Mouse (Mus musculus): ENCODE data around the gene Otud5. TPM values are rescaled to one million over a fixed set of nuclear protein-coding genes. Genes with fewer than 3 reads are reported as not detected.
"Not testable (repeated sequence)": the region's sequence is repeated elsewhere in the genome, so short reads cannot be mapped to it uniquely, and the experiment has no call there.

Otud5 gene
- 36.3 TPM for polyA plus RNA-seq (2012; fragmentation: generic; extraction: Trizol)

DNA sequence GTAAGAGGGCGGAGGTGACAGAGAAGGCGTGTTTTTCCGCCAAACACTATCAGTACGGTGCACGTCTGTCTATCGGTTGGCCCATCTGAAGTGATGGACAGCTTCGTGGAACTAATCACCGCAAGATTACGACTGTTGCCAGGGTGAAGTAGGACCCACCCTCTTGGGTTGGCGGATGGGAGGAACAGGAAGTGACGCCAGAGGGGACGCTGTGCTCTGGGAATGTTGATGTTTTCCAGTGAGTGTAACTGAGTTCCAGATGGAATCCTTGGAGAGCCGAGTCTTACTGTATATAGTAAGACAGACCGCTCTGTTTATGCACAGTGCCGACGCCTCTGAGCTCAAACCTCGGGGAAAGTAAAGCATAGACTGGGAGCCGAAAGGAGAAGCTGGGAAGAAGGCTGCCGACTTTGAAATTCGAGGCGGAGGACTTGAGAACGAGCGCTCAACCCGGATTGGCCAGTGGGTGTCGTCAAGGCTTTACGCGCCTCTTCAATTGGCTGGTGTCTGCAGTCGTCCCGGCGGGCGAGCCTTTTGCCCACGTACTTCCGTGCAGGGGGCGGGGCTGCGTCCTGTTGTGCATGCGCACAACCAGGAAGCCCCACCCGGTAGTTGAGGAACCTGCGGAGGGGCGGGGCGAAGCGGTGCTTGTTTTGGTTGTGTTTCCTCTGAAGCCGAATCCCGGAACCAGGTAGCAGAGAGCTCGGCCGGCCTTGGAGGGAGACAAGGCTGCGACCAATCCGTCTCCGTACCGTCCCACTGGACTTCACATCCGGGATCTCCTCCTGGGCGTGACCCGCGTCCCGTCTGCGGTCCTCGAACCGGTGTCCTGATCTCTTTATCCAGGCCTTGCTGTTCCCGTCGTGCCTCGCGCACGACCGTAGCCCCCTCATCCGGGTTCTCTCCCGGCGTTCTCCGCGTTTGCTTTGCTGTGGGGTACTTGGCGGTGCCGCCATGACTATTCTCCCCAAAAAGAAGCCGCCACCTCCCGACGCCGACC, at the start of gene Otud5:
Gene Otud5 (plus strand): TSS at position 202 of the 1,000 bp plus-strand sequence.
- H3K4me3 ChIP-seq: peak within 1 kb of the TSS; percentile 49
- H3ac ChIP-seq (ENCODE audit: control insufficient read depth, insufficient read length): peak within 1 kb of the TSS; percentile 84
- H3K79me2 ChIP-seq (ENCODE audit: control insufficient read depth, insufficient read depth): peaks cover 40% of the 10 kb centered on the region
- H3K27me3 ChIP-seq (ENCODE audit: control insufficient read depth, insufficient read depth, insufficient read length): no peaks in the 10 kb centered on the region
- H3K4me2 ChIP-seq (ENCODE audit: low read depth): peak within 1 kb of the TSS; percentile 86
- TF ChIP-seq POLR2A (IDR thresholded peaks at IDR 0.05; ENCODE audit: insufficient read length, low read depth): peak; percentile 27
- TF ChIP-seq REST (IDR thresholded peaks at IDR 0.05; ENCODE audit: insufficient read depth, insufficient read length): no peak
- TF ChIP-seq E2F4 (IDR thresholded peaks at IDR 0.05; ENCODE audit: insufficient read depth): peak; percentile 55
- TF ChIP-seq POLR2AphosphoS2 (IDR thresholded peaks at IDR 0.05; ENCODE audit: insufficient read length, low read depth): peak; percentile 12
- TF ChIP-seq MAX (IDR thresholded peaks at IDR 0.05; ENCODE audit: low read depth): no peak
- TF ChIP-seq TCF3 (IDR thresholded peaks at IDR 0.05; ENCODE audit: insufficient read length, low read depth): no peak
- no peaks in the 10 kb centered on the region for H3K36me3 ChIP-seq (ENCODE audit: control insufficient read depth, insufficient read depth)

DNA sequence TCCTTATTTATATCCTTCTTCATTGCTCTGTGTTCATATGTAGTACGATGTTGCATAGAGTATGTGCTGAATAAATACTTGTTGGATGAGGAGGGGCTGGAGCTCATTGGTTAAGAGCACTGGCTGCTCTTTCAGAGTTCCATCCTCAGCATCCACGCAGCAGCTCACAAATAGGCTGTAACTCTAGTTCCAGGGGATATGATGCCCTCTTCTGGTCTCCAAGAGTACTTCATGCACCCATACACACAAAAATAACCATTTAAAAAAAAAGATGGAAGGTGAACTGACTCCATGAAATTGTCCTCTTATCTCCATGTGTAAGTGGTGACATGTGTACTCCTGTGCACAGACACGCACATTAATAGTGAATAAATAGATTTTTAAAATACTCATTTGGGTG, 47.8 kb upstream of the Otud5 start:
- TF ChIP-seq REST (IDR thresholded peaks at IDR 0.05; ENCODE audit: insufficient read depth, insufficient read length) (no peak), E2F4 (IDR thresholded peaks at IDR 0.05; ENCODE audit: insufficient read depth) (no peak), POLR2AphosphoS2 (IDR thresholded peaks at IDR 0.05; ENCODE audit: insufficient read length, low read depth) (no peak), POLR2A (IDR thresholded peaks at IDR 0.05; ENCODE audit: insufficient read length, low read depth) (no peak), CEBPB (IDR thresholded peaks at IDR 0.05; ENCODE audit: insufficient read depth, poor library complexity, severe bottlenecking) (no peak), TCF12 (IDR thresholded peaks at IDR 0.05; ENCODE audit: insufficient read depth, poor library complexity, severe bottlenecking) (no peak), MYOG (IDR thresholded peaks at IDR 0.05; ENCODE audit: control insufficient read depth in 1 of 3, insufficient read depth in 1 of 3, insufficient read length in 2 of 3, low read depth in 2 of 3) (no peak), SRF (IDR thresholded peaks at IDR 0.05; ENCODE audit: control insufficient read depth, insufficient read length, low read depth) (no peak), MYOD1 (IDR thresholded peaks at IDR 0.05; ENCODE audit: control insufficient read depth in 1 of 3, insufficient read length in 2 of 3, low read depth in 2 of 3) (no peak), USF1 (IDR thresholded peaks at IDR 0.05; ENCODE audit: low read depth) (no peak), TCF3 (IDR thresholded peaks at IDR 0.05; ENCODE audit: insufficient read length, low read depth) (no peak), MAX (IDR thresholded peaks at IDR 0.05; ENCODE audit: low read depth) (no peak)
- Histone ChIP-seq H3K27me3 (ENCODE audit: control insufficient read depth, insufficient read depth, insufficient read length) (no peaks in the 10 kb centered on the region), H3ac (ENCODE audit: control insufficient read depth, insufficient read length) (no peak overlapping the region), H3K4me3 (no peak overlapping the region), H3K79me2 (ENCODE audit: control insufficient read depth, insufficient read depth) (peaks cover 8% of the 10 kb centered on the region), H3K36me3 (ENCODE audit: control insufficient read depth, insufficient read depth) (no peaks in the 10 kb centered on the region), H3K4me2 (ENCODE audit: low read depth) (no peak overlapping the region)

DNA sequence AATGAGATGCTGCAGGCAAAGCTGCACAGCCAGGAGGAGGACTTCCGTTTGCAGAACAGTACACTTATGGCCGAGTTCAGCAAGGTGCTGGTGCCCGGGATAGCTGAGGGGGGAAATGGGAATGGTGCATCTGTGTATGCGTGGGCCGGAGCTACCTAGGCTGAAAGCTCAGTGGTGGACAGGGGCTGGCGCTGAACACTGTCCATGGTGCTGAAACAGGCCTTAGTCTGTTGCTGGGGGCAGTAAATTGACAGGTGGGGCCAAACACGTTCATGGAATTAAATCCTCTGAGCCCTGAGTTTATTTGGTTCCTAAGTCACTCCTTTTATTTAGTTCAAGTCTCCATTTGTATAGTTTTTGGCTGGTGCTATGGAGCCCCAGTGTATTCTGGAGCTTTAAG, 46.1 kb upstream of the Otud5 start:
- TF ChIP-seq REST (IDR thresholded peaks at IDR 0.05; ENCODE audit: insufficient read depth, insufficient read length) (peak; percentile 92), MYOD1 (IDR thresholded peaks at IDR 0.05; ENCODE audit: control insufficient read depth in 1 of 3, insufficient read length in 2 of 3, low read depth in 2 of 3) (no peak), CEBPB (IDR thresholded peaks at IDR 0.05; ENCODE audit: insufficient read depth, poor library complexity, severe bottlenecking) (no peak), SRF (IDR thresholded peaks at IDR 0.05; ENCODE audit: control insufficient read depth, insufficient read length, low read depth) (no peak)
- Histone ChIP-seq H3K79me2 (ENCODE audit: control insufficient read depth, insufficient read depth) (peaks cover 7% of the 10 kb centered on the region), H3K4me2 (ENCODE audit: low read depth) (no peak overlapping the region)

DNA sequence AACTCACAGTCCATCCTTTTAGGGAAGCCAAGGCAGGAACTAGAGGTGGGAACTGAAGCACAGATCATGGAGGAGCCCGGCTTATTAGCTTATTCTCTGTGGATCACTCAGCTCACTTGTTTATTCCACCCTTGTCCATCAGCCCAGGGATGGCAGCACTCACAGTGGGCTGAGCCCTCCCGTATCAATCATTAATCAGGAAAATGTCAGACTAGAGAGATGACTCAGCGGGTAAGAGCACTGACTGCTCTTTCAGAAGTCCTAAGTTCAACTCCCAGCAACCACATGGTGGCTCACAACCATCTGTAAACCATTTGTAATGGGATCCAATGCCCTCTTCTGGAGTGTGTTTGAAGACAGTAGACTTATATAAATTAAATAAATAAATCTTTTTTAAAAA, 43.8 kb upstream of the Otud5 start:
- H3K4me3 ChIP-seq: no peak overlapping the region
- no peaks in the 10 kb centered on the region for H3K27me3 ChIP-seq (ENCODE audit: control insufficient read depth, insufficient read depth, insufficient read length)
- no peak for TF ChIP-seq POLR2A (IDR thresholded peaks at IDR 0.05; ENCODE audit: insufficient read length, low read depth)
- no peak for TF ChIP-seq REST (IDR thresholded peaks at IDR 0.05; ENCODE audit: insufficient read depth, insufficient read length)
- no peak for TF ChIP-seq CEBPB (IDR thresholded peaks at IDR 0.05; ENCODE audit: insufficient read depth, poor library complexity, severe bottlenecking)
- TF ChIP-seq MYOG (IDR thresholded peaks at IDR 0.05; ENCODE audit: control insufficient read depth in 1 of 3, insufficient read depth in 1 of 3, insufficient read length in 2 of 3, low read depth in 2 of 3): no peak
- no peak for TF ChIP-seq TCF3 (IDR thresholded peaks at IDR 0.05; ENCODE audit: insufficient read length, low read depth)
- no peak for TF ChIP-seq MAX (IDR thresholded peaks at IDR 0.05; ENCODE audit: low read depth)
- TF ChIP-seq TCF12 (IDR thresholded peaks at IDR 0.05; ENCODE audit: insufficient read depth, poor library complexity, severe bottlenecking): no peak
- TF ChIP-seq MYOD1 (IDR thresholded peaks at IDR 0.05; ENCODE audit: control insufficient read depth in 1 of 3, insufficient read length in 2 of 3, low read depth in 2 of 3): no peak
- no peak for TF ChIP-seq POLR2AphosphoS2 (IDR thresholded peaks at IDR 0.05; ENCODE audit: insufficient read length, low read depth)
- no peak for TF ChIP-seq USF1 (IDR thresholded peaks at IDR 0.05; ENCODE audit: low read depth)
- TF ChIP-seq E2F4 (IDR thresholded peaks at IDR 0.05; ENCODE audit: insufficient read depth): no peak
- TF ChIP-seq SRF (IDR thresholded peaks at IDR 0.05; ENCODE audit: control insufficient read depth, insufficient read length, low read depth): no peak
- H3ac ChIP-seq (ENCODE audit: control insufficient read depth, insufficient read length): no peak overlapping the region
- H3K36me3 ChIP-seq (ENCODE audit: control insufficient read depth, insufficient read depth): no peaks in the 10 kb centered on the region
- H3K79me2 ChIP-seq (ENCODE audit: control insufficient read depth, insufficient read depth): no peaks in the 10 kb centered on the region
- H3K4me2 ChIP-seq (ENCODE audit: low read depth): no peak overlapping the region

More for the DNA sequence above, 46.1 kb upstream of the Otud5 start:
- Histone ChIP-seq H3ac (ENCODE audit: control insufficient read depth, insufficient read length) (no peak overlapping the region), H3K4me3 (no peak overlapping the region), H3K27me3 (ENCODE audit: control insufficient read depth, insufficient read depth, insufficient read length) (no peaks in the 10 kb centered on the region), H3K36me3 (ENCODE audit: control insufficient read depth, insufficient read depth) (no peaks in the 10 kb centered on the region)

DNA sequence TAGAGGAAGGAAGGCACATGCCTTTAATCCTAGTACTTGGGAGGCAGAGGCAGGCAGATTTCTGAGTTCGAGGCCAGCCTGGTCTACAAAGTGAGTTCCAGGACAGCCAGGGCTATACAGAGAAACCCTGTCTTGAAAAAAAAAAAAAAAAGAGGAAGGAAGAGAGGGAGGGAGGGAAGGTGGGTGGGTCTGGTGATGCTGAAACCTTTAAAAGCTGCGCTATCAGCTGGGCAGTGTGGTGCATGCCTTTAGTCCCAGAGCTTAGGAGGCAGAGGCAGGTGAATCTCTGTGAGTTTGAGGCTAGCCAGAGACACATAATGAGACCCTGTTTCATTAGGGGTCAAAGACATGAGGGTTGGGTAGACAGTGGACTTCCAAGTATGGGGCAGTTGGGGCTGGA, 39.0 kb upstream of the Otud5 start:
- not testable (repeated sequence) for H3K4me2 ChIP-seq (ENCODE audit: low read depth); H3K36me3 ChIP-seq (ENCODE audit: control insufficient read depth, insufficient read depth)

DNA sequence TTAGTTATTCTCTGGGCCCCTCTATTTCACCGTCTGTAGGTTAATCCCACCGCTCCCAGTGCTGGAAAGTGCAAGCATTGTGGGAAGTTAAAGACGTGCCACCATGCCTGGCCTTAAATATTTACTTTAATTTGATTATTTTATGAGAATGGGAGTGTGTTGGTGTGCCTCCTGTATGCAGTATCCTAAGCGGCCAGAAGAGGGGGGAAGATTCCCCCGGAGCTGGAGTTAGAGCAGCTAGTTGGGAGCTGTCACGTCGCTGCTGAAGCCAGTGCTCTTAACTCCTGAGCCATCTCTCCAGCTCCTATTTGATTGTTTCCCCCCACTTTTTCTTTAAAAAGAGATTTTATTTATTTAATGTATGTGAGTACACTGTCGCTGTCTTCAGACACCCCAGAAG, 26.1 kb upstream of the Otud5 start:
- H3K4me2 ChIP-seq (ENCODE audit: low read depth); H3ac ChIP-seq (ENCODE audit: control insufficient read depth, insufficient read length); H3K27me3 ChIP-seq (ENCODE audit: control insufficient read depth, insufficient read depth, insufficient read length); H3K36me3 ChIP-seq (ENCODE audit: control insufficient read depth, insufficient read depth); H3K79me2 ChIP-seq (ENCODE audit: control insufficient read depth, insufficient read depth); H3K4me3 ChIP-seq: not testable (repeated sequence)

More for the DNA sequence above, 39.0 kb upstream of the Otud5 start:
- H3K27me3 ChIP-seq (ENCODE audit: control insufficient read depth, insufficient read depth, insufficient read length); H3ac ChIP-seq (ENCODE audit: control insufficient read depth, insufficient read length); H3K79me2 ChIP-seq (ENCODE audit: control insufficient read depth, insufficient read depth); H3K4me3 ChIP-seq: not testable (repeated sequence)
